Mouse (Mus musculus): ENCODE measurements around the gene Ago4.
"Not testable (repeated sequence)": the region's sequence is repeated elsewhere in the genome, so short reads cannot be mapped to it uniquely, and the experiment has no call there.

Gene Ago4

GRCm38 (mm10) chr4:126532827-126533728 lies at the start of gene Ago4:
Ago4 (minus strand) TSS chr4:126533472.
- DNase-seq (ENCODE audit: extremely low read depth, low read depth, low spot score): no peak

- no peak for DNase-seq (ENCODE audit: extremely low read depth, low read depth, low spot score)
Measured at GRCm38 (mm10) chr4:126579077-126579476, 45.8 kb upstream of the Ago4 start.

GRCm38 (mm10) chr4:126577920-126578319 lies 44.6 kb upstream of the Ago4 start:
- DNase-seq (ENCODE audit: extremely low read depth, low read depth, low spot score): no peak

GRCm38 (mm10) chr4:126576281-126576680 lies 43.0 kb upstream of the Ago4 start:
- DNase-seq (ENCODE audit: extremely low read depth, low read depth, low spot score): no peak

GRCm38 (mm10) chr4:126569783-126570182 lies 36.5 kb upstream of the Ago4 start:
- no peak for DNase-seq (ENCODE audit: extremely low read depth, low read depth, low spot score)

- no peak for DNase-seq (ENCODE audit: extremely low read depth, low read depth, low spot score)
Measured at GRCm38 (mm10) chr4:126567243-126567642, 34.0 kb upstream of the Ago4 start.

GRCm38 (mm10) chr4:126563798-126564197 lies 30.5 kb upstream of the Ago4 start:
- no peak for DNase-seq (ENCODE audit: extremely low read depth, low read depth, low spot score)

- no peak for DNase-seq (ENCODE audit: extremely low read depth, low read depth, low spot score)
Measured at GRCm38 (mm10) chr4:126556809-126557711, 23.8 kb upstream of the Ago4 start, which contains the start of gene Clspn. Clspn (plus strand) TSS chr4:126556935.

- DNase-seq (ENCODE audit: extremely low read depth, low read depth, low spot score): no peak
Measured at GRCm38 (mm10) chr4:126554462-126554861, 21.2 kb upstream of the Ago4 start.

GRCm38 (mm10) chr4:126553685-126554084 lies 20.4 kb upstream of the Ago4 start:
- no peak for DNase-seq (ENCODE audit: extremely low read depth, low read depth, low spot score)

GRCm38 (mm10) chr4:126553105-126553504 lies 19.8 kb upstream of the Ago4 start:
- DNase-seq (ENCODE audit: extremely low read depth, low read depth, low spot score): no peak

- DNase-seq (ENCODE audit: extremely low read depth, low read depth, low spot score): no peak
Measured at GRCm38 (mm10) chr4:126552136-126552535, 18.9 kb upstream of the Ago4 start.

GRCm38 (mm10) chr4:126546183-126546582 lies 12.9 kb upstream of the Ago4 start:
- DNase-seq (ENCODE audit: extremely low read depth, low read depth, low spot score): no peak

GRCm38 (mm10) chr4:126545703-126546102 lies 12.4 kb upstream of the Ago4 start:
- DNase-seq (ENCODE audit: extremely low read depth, low read depth, low spot score): no peak

GRCm38 (mm10) chr4:126545016-126545415 lies 11.7 kb upstream of the Ago4 start:
- DNase-seq (ENCODE audit: extremely low read depth, low read depth, low spot score): no peak

- DNase-seq (ENCODE audit: extremely low read depth, low read depth, low spot score): no peak
Measured at GRCm38 (mm10) chr4:126542838-126543237, 9.6 kb upstream of the Ago4 start.

GRCm38 (mm10) chr4:126540487-126541071 lies 7.3 kb upstream of the Ago4 start:
- no peak for DNase-seq (ENCODE audit: extremely low read depth, low read depth, low spot score)

GRCm38 (mm10) chr4:126536865-126537264 lies 3.6 kb upstream of the Ago4 start:
- no peak for DNase-seq (ENCODE audit: extremely low read depth, low read depth, low spot score)

- DNase-seq (ENCODE audit: extremely low read depth, low read depth, low spot score): not testable (repeated sequence)
Measured at GRCm38 (mm10) chr4:126535631-126536030, 2.4 kb upstream of the Ago4 start.

GRCm38 (mm10) chr4:126533729-126534070 lies 428 bp upstream of the Ago4 start:
- DNase-seq (ENCODE audit: extremely low read depth, low read depth, low spot score): no peak

- DNase-seq (ENCODE audit: extremely low read depth, low read depth, low spot score): no peak
Measured at GRCm38 (mm10) chr4:126532292-126532691, 980 bp downstream of the Ago4 start.
